Mouse (Mus musculus) limb, embryonic 15.5 days (tissue): Measurements from ENCODE around the gene Syk. TPM values are rescaled to one million over a fixed set of nuclear protein-coding genes. Genes with fewer than 3 reads are reported as not detected.
A peak's percentile ranks its signal among the peaks of the same experiment; 100 is the strongest.

Experiments
- ATAC-seq: fragments of 200-750 bp; cut with Nextera tagmentation; 2 replicates; pipeline ENCODE4 v1.8.0; 2017; ENCODE audit warnings: low read depth, moderate TSS enrichment; ENCODE audit not compliant: insufficient number of reproducible peaks, low FRiP score, low TSS enrichment
- H3K27ac ChIP-seq: fragments of 300-500 bp; sonication (generic); 2 replicates; pipeline ENCODE4 v1.5.1; 2015; ENCODE audit warnings: moderate library complexity, mild to moderate bottlenecking, inconsistent platforms
- H3K27me3 ChIP-seq: fragments of 300-500 bp; sonication (generic); 2 replicates; pipeline ENCODE4 v1.6.1; 2015; ENCODE audit warnings: inconsistent platforms
- H3K36me3 ChIP-seq: fragments of 300-500 bp; sonication (generic); 2 replicates; pipeline ENCODE4 v1.6.1; 2015; ENCODE audit warnings: inconsistent platforms
- H3K4me1 ChIP-seq: fragments of 300-500 bp; sonication (generic); 2 replicates; pipeline ENCODE4 v1.6.1; 2015; ENCODE audit warnings: inconsistent platforms
- H3K4me2 ChIP-seq: fragments of 300-500 bp; sonication (generic); 2 replicates; pipeline ENCODE4 v1.6.1; 2015; ENCODE audit warnings: mild to moderate bottlenecking, inconsistent platforms
- H3K4me3 ChIP-seq: fragments of 300-500 bp; sonication (generic); 2 replicates; pipeline ENCODE4 v1.5.1; 2015; ENCODE audit warnings: mild to moderate bottlenecking, inconsistent platforms
- H3K9ac ChIP-seq: fragments of 300-500 bp; sonication (generic); 2 replicates; pipeline ENCODE4 v1.6.1; 2015; ENCODE audit warnings: inconsistent platforms
- H3K9me3 ChIP-seq: fragments of 300-500 bp; sonication (generic); 2 replicates; pipeline ENCODE4 v1.6.1; 2016; ENCODE audit warnings: inconsistent platforms
- WGBS: fragments of 180-500 bp; shearing (Covaris S2); methylation state at CpG from one replicate; pipeline ENCODE4 v1.1.7; 2015; 5-methylcytosine and 5-hydroxymethylcytosine counted together
- polyA plus RNA-seq: library from polyadenylated mRNA; unstranded; fragments of >200 nt; fragmentation: Nextera tagmentation; extraction: Ambion mirVana; gene quantifications from 2 replicates; pipeline ENCODE4 v1.2.1, GENCODE M21; 2015

Syk gene
- polyA plus RNA-seq, result 2.9 and 3.7 TPM in 2 replicates

DNA sequence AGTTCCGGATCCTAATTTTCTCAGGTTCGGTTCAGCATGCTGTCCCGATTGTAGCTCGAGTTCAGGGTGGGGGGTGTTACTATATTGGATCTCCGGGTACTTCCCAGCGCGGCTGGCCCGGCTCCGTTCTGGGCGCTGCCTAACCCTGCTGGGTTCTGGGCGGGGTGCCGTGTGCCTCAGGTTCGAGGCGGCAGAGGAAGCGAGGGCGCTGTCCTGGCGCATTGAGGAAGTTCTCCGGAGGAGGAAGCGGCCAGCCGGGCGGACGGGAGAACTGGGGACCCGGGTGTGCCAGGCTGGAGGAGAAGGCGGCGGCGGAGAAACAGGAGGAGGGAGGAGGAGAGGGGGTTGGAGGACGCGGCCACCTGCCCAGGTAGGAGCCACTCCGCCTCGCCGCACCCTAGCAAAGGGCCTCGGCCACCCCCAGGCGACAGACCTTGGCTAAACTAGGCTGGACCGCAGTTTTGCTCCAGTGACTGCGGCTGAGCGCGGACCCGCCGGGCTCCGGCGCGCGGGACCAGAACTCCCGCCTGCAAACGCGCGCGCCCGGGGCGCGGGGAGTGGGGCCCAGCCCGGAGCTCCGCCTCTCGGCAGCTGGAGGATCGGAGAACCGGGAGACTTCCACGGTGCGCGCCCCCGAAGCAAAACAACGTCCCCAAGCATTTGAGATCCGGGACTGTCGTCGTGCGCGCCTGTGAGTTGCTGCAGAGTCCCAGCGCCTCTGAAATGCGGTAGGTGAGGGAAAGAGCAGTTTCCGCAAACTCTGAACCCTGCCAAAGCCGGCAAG is at the start of gene Syk:
Syk (plus strand) TSS at position 296 of the 784 bp plus-strand sequence.
- H3K9me3 ChIP-seq, result no peaks in the 10 kb centered on the region
- peak within 1 kb of the TSS; percentile 51 for H3K9ac ChIP-seq
- 0 out of 2 replicates have a peak, but pooled peaks have one; percentile 19 for ATAC-seq
- under 1% methylated on average over 68 of the region's 70 CpGs for WGBS
- H3K4me2 ChIP-seq, result peak within 1 kb of the TSS; percentile 94
- 0 out of 2 replicates have a peak, but pooled peaks cover 5% of the 10 kb centered on the region for H3K4me1 ChIP-seq
- peaks cover 12% of the 10 kb centered on the region for H3K27me3 ChIP-seq
- H3K27ac ChIP-seq, result peak within 1 kb of the TSS; percentile 30; the same call in 1 of the 2 replicates
- H3K4me3 ChIP-seq, result peak within 1 kb of the TSS; percentile 59
- H3K36me3 ChIP-seq, result no peaks in the 10 kb centered on the region

DNA sequence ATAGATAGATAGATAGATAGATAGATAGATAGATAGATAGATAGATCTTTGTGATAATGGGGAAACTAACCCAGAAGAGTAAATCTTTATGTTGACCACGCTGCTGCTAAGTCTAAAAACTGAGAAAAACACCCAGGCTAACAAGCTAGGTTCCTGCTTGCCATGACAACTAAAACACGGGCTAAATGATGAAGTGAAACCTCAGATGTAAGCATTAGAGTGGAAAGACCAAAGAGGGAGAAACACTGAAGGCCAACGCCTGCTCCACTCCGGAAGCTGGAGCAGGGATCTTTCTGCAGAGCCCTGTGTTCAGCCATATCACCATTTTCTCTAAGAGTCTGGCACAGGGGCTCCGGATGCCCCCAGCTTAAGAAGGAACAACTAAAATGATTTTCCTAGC is 49.3 kb upstream of the Syk start:
- H3K9ac ChIP-seq, result no peak overlapping the region
- ATAC-seq, result no peak

DNA sequence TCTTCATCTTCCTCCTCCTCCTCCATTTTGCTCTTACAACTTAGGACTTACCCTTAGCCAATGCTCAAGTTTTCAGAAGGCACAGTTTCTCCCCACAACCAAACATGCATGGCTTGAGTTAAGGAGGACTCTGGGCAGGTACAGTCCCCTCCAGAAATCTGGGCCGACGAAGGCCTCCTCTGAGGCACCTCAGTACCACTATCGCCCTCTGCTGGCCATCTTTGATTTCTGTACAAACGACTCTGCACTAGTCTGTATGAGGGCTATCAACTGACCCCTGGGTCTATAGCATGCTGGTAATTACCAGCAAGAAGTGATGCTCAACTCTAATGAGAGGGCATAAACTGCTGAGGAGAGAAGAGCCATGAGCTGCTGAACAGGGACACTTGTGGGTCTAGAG is 47.4 kb upstream of the Syk start:
- Histone ChIP-seq H3K27me3 (peaks cover 6% of the 10 kb centered on the region; the same call in 1 of the 2 replicates), H3K4me3 (no peak overlapping the region), H3K36me3 (no peaks in the 10 kb centered on the region), H3K4me2 (no peak overlapping the region), H3K27ac (no peak overlapping the region), H3K9me3 (no peaks in the 10 kb centered on the region), H3K9ac (no peak overlapping the region), H3K4me1 (peaks cover 1% of the 10 kb centered on the region)
- no peak for ATAC-seq
- WGBS, result 5% methylated on average over 4 of the region's 4 CpGs

More for the DNA sequence above, 49.3 kb upstream of the Syk start:
- Histone ChIP-seq H3K27me3 (peaks cover 19% of the 10 kb centered on the region), H3K4me1 (peaks cover 8% of the 10 kb centered on the region), H3K4me2 (no peak overlapping the region), H3K27ac (no peak overlapping the region), H3K36me3 (no peaks in the 10 kb centered on the region), H3K9me3 (no peaks in the 10 kb centered on the region), H3K4me3 (no peak overlapping the region)
- WGBS, result 77% methylated on average over 5 of the region's 5 CpGs

DNA sequence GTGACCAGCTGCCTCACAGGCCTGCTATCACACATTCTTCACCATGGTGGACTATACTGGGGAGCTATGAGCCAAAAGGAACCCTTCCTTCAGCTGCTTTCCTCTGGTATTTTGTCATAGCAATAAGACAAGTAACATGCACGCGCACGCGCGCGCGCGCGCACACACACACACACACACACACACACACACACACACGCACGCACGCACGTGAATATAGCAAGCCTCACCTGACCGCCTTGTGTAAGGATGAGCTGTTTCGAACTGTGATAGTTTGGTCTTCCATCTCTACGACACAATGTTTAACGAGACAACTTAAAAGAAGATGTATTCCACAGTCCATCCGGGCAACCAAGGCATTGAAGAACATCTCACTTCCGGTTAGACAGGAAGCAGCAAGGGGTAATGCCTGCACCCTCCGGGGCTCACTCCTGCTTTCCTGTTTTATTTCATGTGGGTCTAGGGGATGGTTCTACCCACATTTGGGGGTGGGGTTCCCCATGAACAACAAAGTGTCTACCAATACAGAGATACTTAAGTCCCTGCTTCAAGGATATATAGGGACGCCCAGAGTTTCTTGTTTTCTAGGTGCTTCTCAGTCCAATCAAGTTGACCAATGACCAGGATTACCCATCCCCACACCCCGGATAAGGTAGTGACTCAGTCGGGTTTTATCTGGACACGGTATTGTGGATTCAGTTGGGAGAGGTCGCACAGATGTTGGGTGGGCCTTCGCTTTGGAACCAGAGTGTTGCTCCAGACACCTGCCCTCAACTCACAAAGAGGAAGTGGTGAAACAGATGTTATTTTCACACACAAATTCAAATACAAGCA is 45.0 kb upstream of the Syk start:
- no peak overlapping the region for H3K9ac ChIP-seq
- no peak for ATAC-seq
- 0 out of 2 replicates have a peak, but pooled peaks cover 6% of the 10 kb centered on the region for H3K27me3 ChIP-seq
- no peaks in the 10 kb centered on the region for H3K36me3 ChIP-seq
- no peak overlapping the region for H3K4me2 ChIP-seq
- no peak overlapping the region for H3K27ac ChIP-seq
- peaks cover 5% of the 10 kb centered on the region; the same call in 1 of the 2 replicates for H3K4me1 ChIP-seq
- WGBS, result 94% methylated on average over 26 of the region's 26 CpGs
- no peaks in the 10 kb centered on the region for H3K9me3 ChIP-seq
- H3K4me3 ChIP-seq, result no peak overlapping the region

DNA sequence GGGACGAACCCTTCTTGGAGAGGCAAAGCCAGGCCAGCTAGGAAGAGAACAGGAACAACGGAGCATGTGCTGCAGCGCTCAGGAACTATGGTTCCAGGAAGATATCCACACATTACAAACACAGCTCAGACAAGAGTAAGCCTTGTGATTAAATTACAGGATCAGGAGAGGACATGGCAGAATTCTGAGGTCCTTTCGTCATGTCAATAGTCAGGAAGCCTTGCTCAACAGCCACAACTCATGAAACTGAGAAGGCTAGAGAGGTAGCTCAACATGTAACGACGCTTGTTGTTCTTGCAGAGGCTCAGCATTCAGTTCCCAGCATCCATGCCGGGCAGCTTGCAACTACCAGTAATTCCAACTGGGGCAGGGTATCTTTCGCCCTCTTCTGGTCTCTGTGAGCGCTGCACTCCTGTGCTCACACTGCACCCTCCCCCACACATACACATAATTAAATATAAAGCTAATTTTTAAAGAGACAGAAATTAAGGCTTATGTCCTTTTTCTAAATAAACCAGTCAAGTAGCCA is 44.3 kb upstream of the Syk start:
- H3K9me3 ChIP-seq, result no peaks in the 10 kb centered on the region
- no peak overlapping the region for H3K4me3 ChIP-seq
- H3K9ac ChIP-seq, result no peak overlapping the region
- 0 out of 2 replicates have a peak, but pooled peaks cover 5% of the 10 kb centered on the region for H3K27me3 ChIP-seq
- no peak overlapping the region for H3K4me2 ChIP-seq
- H3K36me3 ChIP-seq, result no peaks in the 10 kb centered on the region
- no peak overlapping the region for H3K27ac ChIP-seq
- ATAC-seq, result no peak
- WGBS, result 88% methylated on average over 9 of the region's 9 CpGs
- peaks cover 5% of the 10 kb centered on the region; the same call in 1 of the 2 replicates for H3K4me1 ChIP-seq

DNA sequence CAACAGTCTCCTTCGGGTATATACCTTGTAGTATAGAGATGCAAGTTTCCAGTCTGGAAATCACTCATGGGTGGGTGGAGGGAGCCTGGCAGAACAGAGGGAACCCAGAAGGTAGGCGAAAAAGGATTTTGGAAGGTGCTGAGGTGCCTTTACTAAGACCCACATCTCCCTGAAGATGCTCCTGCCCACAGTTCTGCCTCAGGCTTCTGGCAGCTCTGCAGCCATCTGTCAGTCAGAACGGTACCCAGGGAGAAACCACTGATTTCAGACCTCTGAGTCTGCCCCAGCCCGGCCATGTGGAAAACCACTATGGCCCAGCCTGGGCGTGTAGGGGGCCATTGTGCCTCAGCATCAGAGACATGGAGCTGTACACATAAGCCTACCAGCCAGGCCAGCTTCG is 43.5 kb upstream of the Syk start:
- H3K4me3 ChIP-seq, result no peak overlapping the region
- H3K27ac ChIP-seq, result no peak overlapping the region
- no peaks in the 10 kb centered on the region for H3K9me3 ChIP-seq
- WGBS, result 76% methylated on average over 6 of the region's 6 CpGs
- no peaks in the 10 kb centered on the region for H3K27me3 ChIP-seq
- peaks cover 5% of the 10 kb centered on the region; the same call in 1 of the 2 replicates for H3K4me1 ChIP-seq
- no peaks in the 10 kb centered on the region for H3K36me3 ChIP-seq
- ATAC-seq, result no peak
- H3K4me2 ChIP-seq, result no peak overlapping the region
- no peak overlapping the region for H3K9ac ChIP-seq

DNA sequence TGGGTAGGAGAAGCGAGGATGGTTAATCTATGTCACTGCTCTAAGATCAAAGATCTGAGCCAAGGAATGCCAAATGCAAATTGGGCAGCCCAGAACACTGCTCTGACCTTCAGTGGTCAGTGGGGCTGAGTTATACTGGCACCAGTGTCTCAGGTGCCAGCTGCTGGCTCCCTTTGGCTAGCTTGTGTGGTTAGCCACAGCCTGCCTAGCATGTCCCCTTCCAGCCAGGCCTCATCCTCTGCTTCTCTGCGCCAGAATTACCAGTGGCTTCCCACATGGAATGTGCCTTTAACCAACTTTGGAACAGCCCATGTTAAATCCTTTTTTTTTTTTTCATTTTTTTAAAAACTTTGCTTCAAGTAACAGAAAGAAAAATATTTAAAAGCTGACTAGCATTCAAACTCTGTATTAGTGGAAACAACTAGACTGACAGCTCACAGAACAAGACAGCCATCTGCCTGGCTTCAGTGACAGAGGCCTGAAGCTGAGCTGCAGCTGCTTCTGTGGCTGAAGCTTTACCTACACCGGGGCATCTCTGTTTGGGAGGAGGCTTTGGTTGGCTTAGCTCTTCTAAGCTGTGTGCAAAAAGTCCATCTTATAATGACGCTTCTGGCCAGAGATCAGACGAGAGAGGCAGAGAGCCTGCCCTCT is 41.5 kb upstream of the Syk start:
- WGBS, result 52% methylated on average over 5 of the region's 5 CpGs
- H3K36me3 ChIP-seq, result no peaks in the 10 kb centered on the region
- H3K27ac ChIP-seq, result peak overlapping the region; percentile 12; the same call in 1 of the 2 replicates
- no peak overlapping the region for H3K4me2 ChIP-seq
- H3K9me3 ChIP-seq, result no peaks in the 10 kb centered on the region
- H3K9ac ChIP-seq, result no peak overlapping the region
- no peak for ATAC-seq
- H3K27me3 ChIP-seq, result no peaks in the 10 kb centered on the region
- H3K4me1 ChIP-seq, result peaks cover 5% of the 10 kb centered on the region; the same call in 1 of the 2 replicates
- H3K4me3 ChIP-seq, result no peak overlapping the region

DNA sequence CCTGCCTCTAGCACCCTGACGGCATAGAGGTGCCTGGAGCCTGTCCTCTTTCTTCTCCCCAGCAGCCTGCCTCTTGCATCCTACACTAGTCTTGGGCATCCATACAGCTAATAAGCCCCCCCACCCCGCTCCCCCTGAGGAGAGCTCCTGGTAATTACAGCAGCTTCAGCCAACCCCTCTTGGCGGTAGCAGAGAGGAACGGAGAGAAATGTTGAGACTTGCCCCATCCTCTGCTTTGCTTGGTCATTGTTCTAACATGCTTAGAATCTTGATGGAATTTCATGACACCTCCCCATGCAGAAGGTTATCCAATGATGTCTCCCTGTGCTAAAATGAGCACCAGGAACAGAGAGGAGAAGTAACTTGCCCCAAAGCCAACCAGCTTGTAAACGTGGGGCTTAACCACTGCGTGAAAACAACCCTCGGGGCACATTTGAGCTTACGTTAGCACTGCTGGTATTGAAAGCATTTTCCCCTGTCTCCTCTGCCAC is 40.9 kb upstream of the Syk start:
- Histone ChIP-seq H3K27me3 (no peaks in the 10 kb centered on the region), H3K9ac (no peak overlapping the region), H3K4me2 (no peak overlapping the region), H3K4me1 (peaks cover 5% of the 10 kb centered on the region; the same call in 1 of the 2 replicates), H3K9me3 (no peaks in the 10 kb centered on the region), H3K4me3 (no peak overlapping the region), H3K27ac (peak overlapping the region; percentile 12; the same call in 1 of the 2 replicates), H3K36me3 (no peaks in the 10 kb centered on the region)
- WGBS, result 46% methylated on average over 8 of the region's 8 CpGs
- no peak for ATAC-seq

DNA sequence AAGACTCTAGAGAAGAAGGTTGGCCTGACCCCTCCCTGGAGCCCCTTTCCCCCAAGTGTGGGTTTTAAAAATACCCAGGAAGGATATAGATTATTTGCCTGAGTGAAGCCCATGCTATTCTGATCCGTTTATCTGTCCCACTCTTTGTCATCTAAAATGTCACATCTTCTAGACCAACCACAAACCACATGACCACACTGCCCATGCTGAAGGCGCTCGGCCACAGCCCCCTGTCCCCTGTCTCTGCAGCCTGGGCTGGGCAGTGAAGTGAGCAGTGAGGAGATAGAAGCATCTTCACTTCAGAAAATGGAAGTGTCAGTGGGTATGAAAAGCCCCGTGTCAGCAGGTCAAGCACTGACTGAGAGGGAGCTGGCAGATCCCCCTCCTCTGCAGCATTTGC is 40.3 kb upstream of the Syk start:
- H3K36me3 ChIP-seq, result no peaks in the 10 kb centered on the region
- H3K27me3 ChIP-seq, result no peaks in the 10 kb centered on the region
- 68% methylated on average over 4 of the region's 4 CpGs for WGBS
- H3K9me3 ChIP-seq, result no peaks in the 10 kb centered on the region
- no peak overlapping the region for H3K9ac ChIP-seq
- ATAC-seq, result no peak
- no peak overlapping the region for H3K4me3 ChIP-seq
- H3K4me2 ChIP-seq, result no peak overlapping the region
- H3K27ac ChIP-seq, result 0 out of 2 replicates have a peak overlapping the region, but pooled peaks have one; percentile 0
- H3K4me1 ChIP-seq, result peaks cover 5% of the 10 kb centered on the region; the same call in 1 of the 2 replicates

DNA sequence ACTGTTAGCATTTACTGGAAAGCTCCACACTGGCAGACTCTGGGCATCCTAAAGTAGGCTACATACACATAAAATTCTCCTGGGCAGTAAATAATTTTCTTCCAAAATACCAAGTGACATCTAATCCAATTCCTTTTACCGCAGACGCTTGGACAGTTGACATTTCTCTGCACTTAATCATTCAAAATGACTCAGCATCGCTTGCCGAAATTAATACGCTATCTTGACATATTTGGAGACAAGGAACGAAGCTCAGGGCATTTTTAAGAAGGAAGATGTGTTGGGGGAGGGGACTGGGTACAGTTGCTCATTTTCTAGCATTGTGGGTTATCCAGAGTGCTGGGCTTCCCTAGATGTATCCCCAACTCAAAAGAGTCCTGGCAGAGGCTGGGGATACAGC is 36.7 kb upstream of the Syk start:
- Histone ChIP-seq H3K36me3 (no peaks in the 10 kb centered on the region), H3K27me3 (no peaks in the 10 kb centered on the region), H3K9me3 (no peaks in the 10 kb centered on the region), H3K27ac (no peak overlapping the region), H3K4me2 (no peak overlapping the region), H3K4me1 (peaks cover 5% of the 10 kb centered on the region; the same call in 1 of the 2 replicates), H3K9ac (no peak overlapping the region), H3K4me3 (no peak overlapping the region)
- ATAC-seq, result no peak
- 77% methylated on average over 6 of the region's 6 CpGs for WGBS

DNA sequence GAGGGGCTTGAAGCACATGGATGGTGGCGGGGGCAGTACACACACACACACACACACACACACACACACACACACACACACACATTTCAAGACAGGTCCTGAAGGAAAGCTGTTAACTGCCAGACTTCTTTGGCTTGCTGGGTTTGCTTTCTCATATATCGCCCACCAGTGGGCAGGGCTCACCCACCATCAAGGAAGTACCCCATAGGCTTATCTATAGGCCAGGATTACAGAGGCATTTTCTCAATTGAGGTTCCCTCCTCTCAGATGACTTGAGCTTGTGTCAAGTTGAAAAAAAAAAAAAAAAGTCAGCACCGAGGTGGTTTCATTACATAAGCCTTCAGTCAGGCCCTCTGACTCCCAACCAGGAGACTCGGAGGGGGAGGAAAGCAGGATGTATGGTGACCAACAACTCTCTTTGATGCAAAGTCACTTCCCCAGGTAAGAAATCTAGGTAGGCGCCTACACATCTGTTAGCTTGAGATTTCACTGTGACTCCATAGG is 32.2 kb upstream of the Syk start:
- no peak for ATAC-seq
- Histone ChIP-seq H3K9me3 (no peaks in the 10 kb centered on the region), H3K36me3 (no peaks in the 10 kb centered on the region), H3K27me3 (no peaks in the 10 kb centered on the region), H3K9ac (no peak overlapping the region), H3K4me1 (no peaks in the 10 kb centered on the region), H3K27ac (no peak overlapping the region), H3K4me3 (no peak overlapping the region), H3K4me2 (no peak overlapping the region)
- 65% methylated on average over 5 of the region's 5 CpGs for WGBS
